Mouse (Mus musculus) liver, embryonic 13.5 days (tissue): Measurements from ENCODE around the gene Rec114. TPM values are rescaled to one million over a fixed set of nuclear protein-coding genes. Genes with fewer than 3 reads are reported as not detected.

Experiments
- ATAC-seq: fragments of 200-750 bp; cut with Nextera tagmentation; 2 replicates; pipeline ENCODE4 v1.8.0; 2017; ENCODE audit warnings: low read depth, mild to moderate bottlenecking, moderate number of reproducible peaks, moderate library complexity
- DNase-seq: peaks from one replicate; pipeline ENCODE4 v3.0.0; 2022
- H3K27ac ChIP-seq: fragments of 300-500 bp; sonication (generic); 2 replicates; pipeline ENCODE4 v1.5.1; 2015; ENCODE audit warnings: moderate library complexity, mild to moderate bottlenecking, inconsistent platforms
- H3K27me3 ChIP-seq: fragments of 300-500 bp; sonication (generic); 2 replicates; pipeline ENCODE4 v1.6.1; 2015; ENCODE audit warnings: mild to moderate bottlenecking, inconsistent platforms
- H3K36me3 ChIP-seq: fragments of 300-500 bp; sonication (generic); 2 replicates; pipeline ENCODE4 v1.6.1; 2015; ENCODE audit warnings: mild to moderate bottlenecking, inconsistent platforms
- H3K4me1 ChIP-seq: fragments of 300-500 bp; sonication (generic); replicated peaks from 2 replicates; pipeline ENCODE4 v1.6.1; 2015; ENCODE audit warnings: inconsistent platforms
- H3K4me2 ChIP-seq: fragments of 300-500 bp; sonication (generic); 2 replicates; pipeline ENCODE4 v1.6.1; 2015; ENCODE audit warnings: inconsistent platforms, mild to moderate bottlenecking, moderate library complexity
- H3K4me3 ChIP-seq: fragments of 300-500 bp; sonication (generic); replicated peaks from 2 replicates; pipeline ENCODE4 v1.5.1; 2015; ENCODE audit warnings: mild to moderate bottlenecking, inconsistent platforms
- H3K9ac ChIP-seq: fragments of 300-500 bp; sonication (generic); 2 replicates; pipeline ENCODE4 v1.6.1; 2015; ENCODE audit warnings: mild to moderate bottlenecking, inconsistent platforms
- H3K9me3 ChIP-seq: fragments of 300-500 bp; sonication (generic); replicated peaks from 2 replicates; pipeline ENCODE4 v1.6.1; 2016; ENCODE audit warnings: inconsistent platforms
- WGBS: fragments of 180-500 bp; shearing (Covaris S2); methylation state at CpG from one replicate; pipeline ENCODE4 v1.1.7; 2015; ENCODE audit not compliant: insufficient replicate concordance; 5-methylcytosine and 5-hydroxymethylcytosine counted together
- polyA plus RNA-seq: library from polyadenylated mRNA; unstranded; fragments of >200 nt; fragmentation: Nextera tagmentation; extraction: Ambion mirVana; gene quantifications from 2 replicates; pipeline ENCODE4 v1.2.1, GENCODE M21; 2015

Rec114 gene
- polyA plus RNA-seq, 1 experiment from 2014 or later = 30.4 TPM

DNA sequence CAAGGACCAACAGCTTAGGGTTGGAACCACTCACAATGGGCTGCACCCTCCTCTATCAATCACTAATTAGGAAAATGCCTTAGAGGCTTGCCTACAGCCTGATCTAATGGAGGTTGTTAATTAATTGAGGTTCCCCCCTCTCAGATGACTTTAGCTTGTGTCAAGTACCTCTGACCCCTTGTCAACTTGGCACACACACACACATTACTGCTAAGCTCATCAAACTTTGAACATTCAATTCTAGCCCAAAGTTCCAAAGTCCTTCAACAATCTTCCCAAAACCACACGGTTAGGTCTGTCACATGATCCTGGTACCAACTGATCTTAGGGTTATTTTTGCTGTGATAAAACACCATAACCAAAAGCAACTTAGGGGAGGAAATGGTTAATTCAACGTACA lies 26.9 kb downstream of the Rec114 start:
- 15% methylated on average over 2 of the region's 2 CpGs for WGBS
- no peak for DNase-seq
- Histone ChIP-seq H3K9ac (0 out of 2 replicates have a peak overlapping the region, but pooled peaks have one; percentile 36), H3K36me3 (no peaks in the 10 kb centered on the region), H3K4me3 (no peak overlapping the region), H3K4me2 (no peak overlapping the region), H3K9me3 (no peaks in the 10 kb centered on the region), H3K4me1 (peaks cover 39% of the 10 kb centered on the region), H3K27me3 (no peaks in the 10 kb centered on the region), H3K27ac (no peak overlapping the region)
- ATAC-seq = no peak

DNA sequence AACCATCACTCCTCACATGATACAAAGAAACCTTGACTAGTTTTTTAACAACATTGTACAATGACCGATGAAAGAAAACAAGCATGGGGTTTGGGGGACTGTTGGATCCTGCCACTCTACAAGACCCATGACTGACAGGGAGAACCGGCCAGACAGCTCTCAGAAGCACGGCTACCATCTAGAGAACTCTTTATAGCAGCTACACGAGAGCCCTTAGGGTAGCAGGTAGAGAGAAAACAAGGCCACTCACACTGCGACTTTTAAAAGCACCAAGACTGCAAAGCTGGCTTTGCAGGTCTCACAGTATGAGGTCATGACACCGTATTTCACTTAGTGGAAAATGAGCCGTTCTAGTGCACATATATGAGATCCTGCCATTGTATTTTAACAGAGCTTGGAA lies 33.1 kb downstream of the Rec114 start:
- H3K27ac ChIP-seq = no peak overlapping the region
- H3K9me3 ChIP-seq = no peaks in the 10 kb centered on the region
- no peak overlapping the region for H3K4me2 ChIP-seq
- ATAC-seq (no peak), DNase-seq (no peak)
- no peaks in the 10 kb centered on the region for H3K4me1 ChIP-seq
- no peaks in the 10 kb centered on the region for H3K36me3 ChIP-seq
- H3K27me3 ChIP-seq = no peaks in the 10 kb centered on the region
- 68% methylated on average over 7 of the region's 7 CpGs for WGBS
- no peak overlapping the region for H3K9ac ChIP-seq
- H3K4me3 ChIP-seq = no peak overlapping the region

DNA sequence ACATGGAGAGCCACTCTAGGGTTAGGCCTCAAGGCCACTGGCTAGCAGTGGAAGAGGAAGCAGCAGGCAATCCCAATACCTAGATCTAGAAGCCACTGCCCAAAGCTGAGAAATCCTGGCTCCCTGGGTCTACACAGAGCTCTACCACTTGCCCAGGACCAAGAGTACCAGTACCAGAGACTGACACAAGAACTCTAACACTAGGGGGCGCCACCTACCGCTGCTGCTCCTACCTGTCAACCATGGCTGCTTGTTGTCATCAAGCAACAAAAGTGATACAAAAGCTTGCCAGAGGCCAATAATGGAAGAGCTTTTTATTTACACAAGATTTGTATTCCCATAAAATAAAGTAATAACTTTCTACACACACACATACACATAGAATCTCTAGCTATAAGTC lies 33.8 kb downstream of the Rec114 start:
- no peak overlapping the region for H3K9ac ChIP-seq
- H3K27me3 ChIP-seq = no peaks in the 10 kb centered on the region
- no peaks in the 10 kb centered on the region for H3K9me3 ChIP-seq
- no peaks in the 10 kb centered on the region for H3K36me3 ChIP-seq
- WGBS = 6% methylated on average over 2 of the region's 2 CpGs
- no peak overlapping the region for H3K4me2 ChIP-seq
- no peaks in the 10 kb centered on the region for H3K4me1 ChIP-seq
- no peak overlapping the region for H3K4me3 ChIP-seq
- H3K27ac ChIP-seq = no peak overlapping the region
- peak; percentile 53 for DNase-seq
- ATAC-seq = no peak

DNA sequence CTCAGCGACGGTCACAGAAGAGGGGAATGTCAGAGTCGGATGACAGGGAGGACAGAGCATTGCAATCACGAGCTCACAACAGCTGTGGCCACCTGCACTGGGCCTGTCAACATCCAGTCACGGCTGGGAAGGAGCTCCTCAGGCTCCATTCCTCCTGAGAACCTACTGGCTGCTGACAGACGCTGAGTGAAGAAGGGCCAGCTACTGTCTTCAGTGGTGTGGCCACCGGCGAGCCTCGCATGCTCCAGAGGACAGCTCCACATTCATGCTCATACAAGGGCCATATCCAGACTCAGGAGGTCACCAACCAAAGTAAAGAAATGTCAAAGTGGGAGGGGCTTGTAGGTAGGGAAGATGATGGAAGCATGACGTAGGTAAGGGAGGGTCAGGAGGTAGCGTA lies 36.0 kb downstream of the Rec114 start:
- no peak overlapping the region for H3K4me3 ChIP-seq
- H3K27ac ChIP-seq = no peak overlapping the region
- no peak overlapping the region for H3K9ac ChIP-seq
- H3K27me3 ChIP-seq = no peaks in the 10 kb centered on the region
- H3K9me3 ChIP-seq = no peaks in the 10 kb centered on the region
- H3K4me1 ChIP-seq = no peaks in the 10 kb centered on the region
- WGBS = 77% methylated on average over 11 of the region's 11 CpGs
- H3K4me2 ChIP-seq = no peak overlapping the region
- H3K36me3 ChIP-seq = no peaks in the 10 kb centered on the region
- DNase-seq (no peak), ATAC-seq (no peak)

DNA sequence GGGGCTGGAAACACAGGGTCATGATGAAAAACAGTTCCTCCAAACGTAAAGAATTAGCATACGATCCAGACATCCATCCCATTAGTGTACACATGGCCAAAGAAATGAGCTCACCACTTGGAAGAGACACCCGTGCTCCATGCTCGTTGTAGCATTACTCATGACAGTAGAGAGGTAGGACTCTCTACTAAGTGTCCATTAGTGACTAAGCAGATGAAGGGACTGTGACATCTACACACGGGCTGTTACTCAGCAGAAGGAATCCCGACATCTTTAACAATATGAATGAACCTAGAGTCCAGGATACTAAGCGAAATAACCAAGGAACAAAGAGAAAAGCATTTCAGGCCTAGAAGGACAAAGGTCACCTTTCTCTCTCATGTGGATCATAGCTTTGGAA lies 37.7 kb downstream of the Rec114 start:
- H3K4me2 ChIP-seq = no peak overlapping the region
- H3K4me1 ChIP-seq = no peaks in the 10 kb centered on the region
- H3K9ac ChIP-seq = no peak overlapping the region
- no peaks in the 10 kb centered on the region for H3K36me3 ChIP-seq
- WGBS = 71% methylated on average over 7 of the region's 7 CpGs
- no peaks in the 10 kb centered on the region for H3K9me3 ChIP-seq
- ATAC-seq (no peak), DNase-seq (no peak)
- H3K27ac ChIP-seq = no peak overlapping the region
- H3K27me3 ChIP-seq = 0 out of 2 replicates have a peak, but pooled peaks cover under 1% of the 10 kb centered on the region
- H3K4me3 ChIP-seq = no peak overlapping the region

DNA sequence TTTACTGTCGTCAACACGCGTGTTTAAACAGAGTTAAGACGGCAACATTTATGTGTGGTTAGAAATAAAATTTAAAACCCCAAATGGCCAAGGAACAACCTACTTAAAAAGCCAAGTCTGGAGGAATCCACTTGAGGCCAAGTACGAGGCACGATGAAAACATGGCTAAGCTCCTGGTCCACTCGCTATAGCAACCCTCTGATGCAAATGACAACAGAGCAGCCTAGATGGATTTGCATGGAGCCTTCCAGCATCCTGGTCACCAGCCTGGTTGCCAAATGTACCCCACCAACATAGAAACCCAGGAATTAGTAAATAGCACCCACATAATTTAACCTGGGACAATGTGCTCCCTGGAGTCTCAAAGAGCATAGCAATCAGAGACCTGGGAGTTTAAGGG lies 40.0 kb downstream of the Rec114 start:
- DNase-seq = no peak

DNA sequence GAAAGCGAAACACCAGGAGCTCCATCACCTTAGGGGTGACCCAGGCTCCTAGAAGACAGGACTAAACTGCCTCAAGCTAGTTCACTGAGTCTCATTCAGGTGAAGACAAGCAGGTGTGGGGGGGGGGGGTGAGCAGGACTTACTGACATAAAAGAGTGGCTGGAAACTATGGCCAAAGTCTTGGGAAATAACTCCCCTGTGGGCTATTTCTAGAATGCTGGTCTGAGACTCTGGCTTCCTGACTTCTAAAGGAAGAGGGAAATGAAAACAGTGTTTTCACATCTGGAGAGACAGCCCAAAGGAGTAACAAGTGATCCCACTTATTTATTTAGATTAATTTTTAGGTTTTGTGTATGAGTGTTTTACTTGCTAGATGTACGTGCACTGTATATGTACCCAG lies 42.0 kb downstream of the Rec114 start:
- 75% methylated on average over 2 of the region's 2 CpGs for WGBS
- H3K27me3 ChIP-seq = 0 out of 2 replicates have a peak, but pooled peaks cover 4% of the 10 kb centered on the region
- DNase-seq = no peak

More for the DNA sequence above, 40.0 kb downstream of the Rec114 start:
- Histone ChIP-seq H3K27ac (no peak overlapping the region), H3K4me2 (no peak overlapping the region), H3K4me1 (no peaks in the 10 kb centered on the region), H3K4me3 (no peak overlapping the region), H3K9me3 (no peaks in the 10 kb centered on the region), H3K27me3 (0 out of 2 replicates have a peak, but pooled peaks cover 4% of the 10 kb centered on the region), H3K36me3 (no peaks in the 10 kb centered on the region), H3K9ac (no peak overlapping the region)
- no peak for ATAC-seq
- 76% methylated on average over 7 of the region's 7 CpGs for WGBS

DNA sequence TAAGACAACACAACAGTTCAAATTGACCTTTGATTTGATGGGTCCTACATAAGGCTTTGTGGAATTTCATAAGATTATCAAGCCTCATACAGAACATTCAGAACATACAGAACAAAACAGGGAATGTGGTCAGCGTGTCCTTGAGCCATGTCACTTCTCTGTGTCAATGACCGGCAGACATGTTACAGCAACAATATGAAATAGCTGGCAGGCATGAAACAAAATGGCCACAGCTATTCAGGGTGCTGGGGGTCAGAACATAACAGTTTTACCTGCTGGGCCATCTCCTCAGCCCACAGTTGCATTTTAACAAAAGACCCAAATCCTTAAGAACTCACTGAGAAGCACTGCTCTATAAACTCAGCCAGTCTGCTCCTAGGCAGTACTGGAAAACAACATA lies 45.3 kb downstream of the Rec114 start:
- 0 out of 2 replicates have a peak, but pooled peaks cover 4% of the 10 kb centered on the region for H3K27me3 ChIP-seq
- WGBS = 90% methylated on average over 2 of the region's 2 CpGs
- H3K9me3 ChIP-seq = no peaks in the 10 kb centered on the region
- no peaks in the 10 kb centered on the region for H3K4me1 ChIP-seq
- H3K36me3 ChIP-seq = no peaks in the 10 kb centered on the region
- H3K4me3 ChIP-seq = no peak overlapping the region
- H3K9ac ChIP-seq = no peak overlapping the region
- ATAC-seq = no peak
- DNase-seq = no peak
- H3K27ac ChIP-seq = no peak overlapping the region
- H3K4me2 ChIP-seq = no peak overlapping the region

More for the DNA sequence above, 42.0 kb downstream of the Rec114 start:
- no peak for ATAC-seq
- H3K9ac ChIP-seq = no peak overlapping the region
- H3K9me3 ChIP-seq = no peaks in the 10 kb centered on the region
- H3K36me3 ChIP-seq = no peaks in the 10 kb centered on the region
- no peak overlapping the region for H3K27ac ChIP-seq
- H3K4me1 ChIP-seq = no peaks in the 10 kb centered on the region
- H3K4me2 ChIP-seq = no peak overlapping the region
- H3K4me3 ChIP-seq = no peak overlapping the region

DNA sequence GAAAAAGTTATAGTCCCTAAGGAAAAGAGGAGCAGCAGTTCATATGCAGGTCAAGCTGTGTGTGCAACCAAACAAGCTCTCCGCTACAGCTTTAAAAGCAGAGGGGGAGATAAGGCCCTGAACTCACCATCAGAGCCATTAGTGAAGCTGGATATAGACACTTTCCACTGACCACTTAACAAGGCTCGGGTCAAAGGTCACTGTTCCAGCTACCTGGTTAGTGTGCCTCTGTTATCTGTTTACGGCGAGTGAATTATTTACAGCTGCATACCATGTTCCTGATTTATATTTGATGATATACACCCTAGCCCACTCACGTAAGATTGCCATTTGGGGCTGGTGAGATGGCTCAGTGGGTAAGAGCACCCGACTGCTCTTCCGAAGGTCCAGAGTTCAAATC lies 52.3 kb downstream of the Rec114 start:
- WGBS = 73% methylated on average over 7 of the region's 7 CpGs
- H3K4me1 ChIP-seq = no peaks in the 10 kb centered on the region; the same call in 1 of the 2 replicates
- DNase-seq = no peak

DNA sequence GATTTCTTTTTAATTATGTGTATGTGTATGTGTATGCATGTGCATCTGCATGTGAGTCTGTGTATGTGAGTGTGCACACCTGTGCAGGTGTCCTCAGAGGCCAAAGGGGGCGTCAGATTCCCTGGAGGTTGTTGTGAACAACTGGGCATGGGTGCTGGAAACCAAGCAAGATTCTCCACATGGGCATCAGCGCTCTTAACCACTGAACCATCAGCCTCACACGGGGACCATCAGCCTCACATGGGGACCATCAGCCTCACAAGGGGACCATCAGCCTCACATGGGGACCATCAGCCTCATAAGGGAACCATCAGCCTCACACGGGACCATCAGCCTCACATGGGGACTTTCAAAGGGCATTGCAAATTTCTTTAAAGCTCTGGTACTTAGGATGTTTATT lies 53.1 kb downstream of the Rec114 start:
- WGBS = 72% methylated on average over 4 of the region's 4 CpGs
- DNase-seq (no peak), ATAC-seq (no peak)
- Histone ChIP-seq H3K27me3 (no peaks in the 10 kb centered on the region), H3K4me1 (no peaks in the 10 kb centered on the region; the same call in 1 of the 2 replicates), H3K4me2 (no peak overlapping the region), H3K4me3 (no peak overlapping the region), H3K9ac (no peak overlapping the region), H3K36me3 (no peaks in the 10 kb centered on the region), H3K27ac (no peak overlapping the region), H3K9me3 (no peaks in the 10 kb centered on the region)

More for the DNA sequence above, 52.3 kb downstream of the Rec114 start:
- H3K9ac ChIP-seq = no peak overlapping the region
- no peak for ATAC-seq
- H3K27me3 ChIP-seq = no peaks in the 10 kb centered on the region
- H3K4me2 ChIP-seq = no peak overlapping the region
- no peak overlapping the region for H3K4me3 ChIP-seq
- no peaks in the 10 kb centered on the region for H3K9me3 ChIP-seq
- H3K36me3 ChIP-seq = no peaks in the 10 kb centered on the region
- H3K27ac ChIP-seq = no peak overlapping the region

DNA sequence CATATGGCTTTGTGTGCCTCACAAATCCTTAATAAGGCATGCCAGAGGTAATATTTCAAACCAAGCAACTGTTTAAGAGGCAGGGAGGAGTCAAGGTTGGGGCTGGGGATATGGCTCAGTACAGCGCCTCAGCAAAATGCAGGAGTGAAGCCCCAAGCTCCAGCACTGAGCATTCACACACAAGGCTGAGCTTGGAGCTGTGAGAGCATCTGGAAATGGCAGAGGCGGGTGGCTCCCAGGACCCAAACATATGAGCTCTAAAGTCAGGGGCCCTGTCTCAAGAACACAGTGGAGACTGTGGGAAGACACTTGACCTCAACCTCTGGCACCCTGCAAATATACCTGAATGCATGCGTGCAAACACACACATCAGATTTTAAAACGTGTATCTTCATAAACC lies 55.7 kb downstream of the Rec114 start:
- Histone ChIP-seq H3K4me1 (no peaks in the 10 kb centered on the region; the same call in 1 of the 2 replicates), H3K36me3 (no peaks in the 10 kb centered on the region), H3K27me3 (no peaks in the 10 kb centered on the region), H3K4me2 (no peak overlapping the region), H3K9me3 (no peaks in the 10 kb centered on the region), H3K27ac (no peak overlapping the region), H3K4me3 (no peak overlapping the region), H3K9ac (no peak overlapping the region)
- DNase-seq = no peak
- no peak for ATAC-seq
- WGBS = 75% methylated on average over 4 of the region's 4 CpGs

DNA sequence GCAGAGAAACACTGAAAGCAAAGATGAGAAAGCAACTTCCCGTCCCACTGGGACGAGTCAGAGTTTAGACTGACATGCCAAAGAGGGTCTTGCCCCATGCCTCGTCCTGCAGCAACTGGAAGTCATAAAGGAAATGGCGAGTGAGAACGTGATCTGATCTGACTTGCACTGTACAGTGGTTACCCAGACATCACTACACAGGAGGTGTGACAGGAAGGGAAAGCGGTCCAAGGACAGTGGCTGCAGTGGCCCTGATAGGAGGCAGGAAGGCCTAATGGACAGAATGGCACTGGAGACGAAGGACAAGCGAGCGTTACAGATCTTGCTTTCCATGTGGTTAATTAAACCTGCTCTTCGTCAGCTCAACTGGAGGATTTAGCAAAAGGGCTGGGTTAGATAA lies 58.5 kb downstream of the Rec114 start:
- DNase-seq = no peak
- no peak overlapping the region for H3K27ac ChIP-seq
- no peak overlapping the region for H3K9ac ChIP-seq
- H3K9me3 ChIP-seq = no peaks in the 10 kb centered on the region
- H3K27me3 ChIP-seq = no peaks in the 10 kb centered on the region
- no peak overlapping the region for H3K4me2 ChIP-seq
- no peak for ATAC-seq
- no peak overlapping the region for H3K4me3 ChIP-seq
- H3K36me3 ChIP-seq = no peaks in the 10 kb centered on the region
- H3K4me1 ChIP-seq = no peaks in the 10 kb centered on the region; the same call in 1 of the 2 replicates
- 31% methylated on average over 10 of the region's 10 CpGs for WGBS
